Mouse (Mus musculus): Measurements from ENCODE around the gene Lamb3.
A peak's percentile ranks its signal among the peaks of the same experiment; 100 is the strongest.

The Lamb3 gene

GRCm38 (mm10) chr1:193201383-193201778, 6.1 kb upstream of the Lamb3 start, which contains the start of gene Traf3ip3:
Gene Traf3ip3, minus strand, starts transcription at chr1:193201703.
- peak; percentile 93 for DNase-seq (ENCODE audit: low spot score)

- DNase-seq (ENCODE audit: low spot score): no peak
These were observed 3.7 kb upstream of the Lamb3 start for GRCm38 (mm10) chr1:193203821-193204220.

GRCm38 (mm10) chr1:193205431-193205830, 2.1 kb upstream of the Lamb3 start:
- no peak for DNase-seq (ENCODE audit: low spot score)

GRCm38 (mm10) chr1:193208178-193208577, 679 bp downstream of the Lamb3 start:
- DNase-seq (ENCODE audit: low spot score): peak; percentile 72

DNA sequence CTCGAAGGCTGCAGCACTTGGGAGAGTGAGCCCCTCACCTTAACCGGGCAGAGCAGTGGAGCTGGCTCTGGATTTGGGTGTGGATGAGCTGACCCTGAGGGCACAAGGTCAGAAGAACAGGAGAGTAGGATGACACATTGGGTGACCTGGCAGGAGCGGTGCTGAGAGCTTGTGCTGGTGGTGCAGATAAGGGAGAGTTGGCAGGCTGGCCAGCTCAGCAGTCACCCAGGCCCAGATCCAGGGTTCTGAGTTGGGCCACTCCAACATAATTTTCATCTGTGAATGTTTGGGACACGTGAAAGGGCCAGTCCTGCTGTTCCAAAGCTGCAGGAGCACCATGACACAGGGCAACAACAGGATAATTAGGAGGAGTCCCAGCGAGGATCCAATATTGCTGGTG, 3.9 kb downstream of the Lamb3 start:
- DNase-seq (ENCODE audit: low spot score): no peak

DNA sequence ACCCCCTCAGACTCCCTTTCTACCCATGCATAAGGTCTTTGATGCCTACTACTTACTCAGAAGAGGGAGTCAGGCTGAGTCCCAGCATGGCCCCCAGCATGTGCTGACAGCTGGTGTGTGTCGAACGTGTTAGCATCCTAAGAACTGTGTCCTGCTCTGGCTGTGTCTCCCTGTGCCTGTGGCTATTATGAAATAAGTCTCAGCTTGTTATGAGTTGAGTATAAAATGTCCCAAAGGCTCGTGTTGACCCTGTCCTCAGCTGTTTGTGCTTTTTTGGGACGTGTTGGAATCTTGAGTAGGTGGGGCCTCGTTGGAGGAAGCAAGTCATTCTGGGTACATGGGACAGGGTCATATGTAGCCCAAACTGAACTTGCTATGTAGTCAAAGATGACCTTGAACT, 6.6 kb downstream of the Lamb3 start:
- no peak for DNase-seq (ENCODE audit: low spot score)

DNA sequence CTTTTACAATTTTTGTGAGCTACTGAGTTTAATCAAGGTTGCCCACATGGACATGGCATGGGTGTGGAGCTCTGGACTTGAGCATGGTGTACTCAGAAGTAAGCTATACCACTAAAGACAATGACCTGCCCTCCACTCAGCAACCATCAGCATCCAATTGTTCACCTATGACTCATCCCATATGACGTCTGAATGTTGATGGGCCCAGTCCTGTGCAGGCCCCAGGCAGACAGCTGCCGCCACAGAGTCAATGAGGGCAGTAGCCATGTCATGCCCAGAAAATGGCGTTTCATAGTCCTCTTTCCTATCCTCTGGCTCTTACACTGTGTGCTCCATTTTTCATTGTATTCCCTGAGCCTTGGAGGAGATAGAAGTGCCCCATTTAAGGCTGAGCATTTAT, 8.5 kb downstream of the Lamb3 start:
- no peak for DNase-seq (ENCODE audit: low spot score)

GRCm38 (mm10) chr1:193220408-193220807, 12.9 kb downstream of the Lamb3 start:
- no peak for DNase-seq (ENCODE audit: low spot score)

DNA sequence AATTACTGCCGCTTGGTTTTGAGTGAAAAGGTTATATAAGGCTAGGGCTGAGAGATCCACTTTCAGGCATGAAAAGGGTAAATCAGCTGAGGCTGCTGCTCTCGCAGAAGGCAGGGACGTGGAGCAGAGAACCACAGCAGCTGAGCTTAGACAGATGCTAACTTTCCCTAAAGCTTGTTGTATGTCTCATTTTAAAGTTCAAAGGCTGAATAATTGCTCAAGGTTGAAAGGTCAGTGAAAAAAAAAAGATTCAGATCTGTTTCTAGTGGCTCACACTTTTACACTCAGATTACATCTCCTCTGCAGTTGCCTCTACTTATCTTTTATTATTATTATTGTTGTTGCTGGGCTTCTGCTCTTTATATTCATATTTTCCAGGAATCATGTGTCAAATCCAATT, 18.0 kb downstream of the Lamb3 start:
- DNase-seq (ENCODE audit: low spot score): no peak

GRCm38 (mm10) chr1:193226114-193226513, 18.6 kb downstream of the Lamb3 start:
- no peak for DNase-seq (ENCODE audit: low spot score)

DNA sequence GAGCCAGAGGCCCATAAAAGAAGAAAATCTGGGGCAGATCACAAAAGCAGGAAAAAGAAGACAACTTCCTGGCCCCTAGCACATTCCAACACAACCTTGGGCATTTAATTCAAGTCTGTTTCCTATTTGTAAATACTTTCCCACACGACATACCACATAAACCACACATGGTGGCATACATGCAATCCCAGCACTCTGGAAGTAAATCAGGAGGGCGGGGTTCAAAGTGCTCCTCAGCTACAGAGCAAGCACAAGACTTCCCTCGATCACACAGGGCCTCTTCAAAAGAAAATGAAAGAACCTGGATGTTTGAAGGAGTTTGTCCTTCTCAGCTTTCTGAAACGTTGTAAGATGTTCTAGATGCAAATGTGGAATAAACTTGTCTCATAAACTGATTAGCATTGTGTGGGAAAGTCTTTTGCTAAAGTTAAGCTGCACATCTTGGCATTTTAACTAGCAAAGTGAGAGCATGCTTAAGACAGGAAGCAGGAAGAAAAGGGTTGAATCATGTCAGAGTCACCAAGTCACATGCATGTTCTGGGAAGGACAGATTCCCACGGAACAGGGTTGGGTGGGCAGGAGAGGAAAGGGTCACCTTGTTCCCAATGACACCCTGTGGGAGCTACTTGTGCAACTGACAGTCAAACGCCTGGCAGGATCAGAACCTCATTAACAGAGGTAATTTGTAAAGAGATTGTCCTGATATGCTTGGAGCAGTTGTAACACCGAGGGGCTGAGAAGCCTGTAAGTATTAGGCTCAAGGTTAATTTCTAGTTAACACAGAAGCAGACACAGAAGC, 19.4 kb downstream of the Lamb3 start:
- DNase-seq (ENCODE audit: low spot score): no peak

- DNase-seq (ENCODE audit: low spot score): no peak
These were observed 20.0 kb downstream of the Lamb3 start for GRCm38 (mm10) chr1:193227537-193227936.

DNA sequence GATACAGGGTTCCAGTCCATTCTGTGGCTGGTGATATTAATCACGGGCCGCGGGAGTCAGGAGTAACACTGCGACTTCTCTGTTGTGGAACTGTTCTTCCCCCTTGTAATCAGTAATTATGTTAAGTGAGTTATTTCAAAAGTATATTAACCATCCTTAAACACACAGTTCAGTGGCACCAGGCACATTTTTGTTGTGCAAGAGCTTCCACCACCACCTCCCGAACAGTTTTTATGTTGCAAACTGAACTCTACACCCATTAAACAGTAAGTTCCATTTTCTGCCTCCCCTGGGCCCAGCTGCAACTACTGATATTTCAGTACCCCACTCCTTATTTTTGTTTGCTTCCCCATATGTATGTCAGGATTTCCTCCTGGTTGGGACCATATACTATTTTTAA, 22.1 kb downstream of the Lamb3 start:
- no peak for DNase-seq (ENCODE audit: low spot score)

DNA sequence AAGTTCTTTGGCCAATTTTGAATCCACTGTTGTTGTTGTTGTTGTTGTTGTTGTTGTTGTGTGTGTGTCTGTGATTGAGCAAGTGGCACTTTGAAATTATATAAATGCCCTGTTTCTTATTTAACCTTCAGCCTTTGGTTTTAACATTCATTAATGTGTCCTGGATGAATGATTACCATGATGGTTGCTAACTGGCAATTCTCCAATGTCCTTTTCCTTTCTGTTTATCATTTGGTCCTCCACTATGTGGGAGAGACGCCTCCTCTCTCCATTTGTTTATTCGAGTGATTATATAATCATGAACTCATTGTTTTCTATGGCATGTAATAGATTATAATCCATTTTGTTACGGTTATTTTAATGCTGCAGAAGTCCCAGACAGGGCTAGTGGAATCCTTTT, 23.0 kb downstream of the Lamb3 start:
- DNase-seq (ENCODE audit: low spot score): no peak

DNA sequence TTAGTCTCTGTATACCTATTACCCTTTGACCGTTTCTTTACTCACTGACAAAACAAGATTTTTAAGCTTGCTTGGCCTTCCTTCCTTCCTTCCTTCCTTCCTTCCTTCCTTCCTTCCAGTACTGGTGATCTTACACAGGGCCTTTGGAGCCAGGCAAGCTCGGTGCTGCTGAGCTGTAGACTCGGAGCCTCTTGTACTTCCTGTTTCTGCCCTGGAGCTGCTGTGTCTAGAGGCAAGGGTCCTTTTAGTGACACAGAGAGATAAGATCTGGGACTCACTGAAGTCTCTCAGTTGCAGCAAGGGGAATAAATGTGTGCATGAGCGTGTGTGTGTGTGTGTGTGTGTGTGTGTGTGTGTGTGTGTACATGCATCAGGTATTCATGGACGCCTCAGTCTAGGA, 23.4 kb downstream of the Lamb3 start:
- no peak for DNase-seq (ENCODE audit: low spot score)

- no peak for DNase-seq (ENCODE audit: low spot score)
These were observed 25.2 kb downstream of the Lamb3 start for GRCm38 (mm10) chr1:193232732-193233131.

DNA sequence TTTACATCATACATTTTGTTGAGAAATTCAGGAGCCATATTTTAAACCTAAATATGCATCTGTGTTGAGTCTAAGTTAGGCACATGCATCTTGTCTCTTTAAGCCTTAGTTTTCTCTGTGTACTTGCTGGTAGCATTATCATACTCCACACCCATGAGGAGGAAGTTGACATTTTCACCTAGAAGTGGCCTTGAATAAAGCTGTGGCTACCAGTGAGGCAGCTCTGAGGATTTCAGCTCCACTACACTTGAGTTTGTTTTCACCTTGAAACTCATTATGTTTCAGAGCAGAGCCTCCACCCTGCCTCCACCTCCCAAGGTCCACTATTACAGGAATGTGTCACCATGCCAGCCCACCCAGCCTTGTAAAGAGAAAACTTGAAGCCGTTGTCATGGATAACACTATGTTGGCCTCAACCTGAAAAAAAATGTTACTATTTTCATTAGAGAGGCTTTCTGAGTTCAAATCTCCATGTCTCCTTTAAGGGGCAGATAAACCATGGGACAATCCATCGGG, 26.7 kb downstream of the Lamb3 start:
- DNase-seq (ENCODE audit: low spot score): no peak

GRCm38 (mm10) chr1:193234930-193235329, 27.4 kb downstream of the Lamb3 start:
- no peak for DNase-seq (ENCODE audit: low spot score)

- DNase-seq (ENCODE audit: low spot score): no peak
These were observed 30.9 kb downstream of the Lamb3 start for GRCm38 (mm10) chr1:193238426-193238825.

DNA sequence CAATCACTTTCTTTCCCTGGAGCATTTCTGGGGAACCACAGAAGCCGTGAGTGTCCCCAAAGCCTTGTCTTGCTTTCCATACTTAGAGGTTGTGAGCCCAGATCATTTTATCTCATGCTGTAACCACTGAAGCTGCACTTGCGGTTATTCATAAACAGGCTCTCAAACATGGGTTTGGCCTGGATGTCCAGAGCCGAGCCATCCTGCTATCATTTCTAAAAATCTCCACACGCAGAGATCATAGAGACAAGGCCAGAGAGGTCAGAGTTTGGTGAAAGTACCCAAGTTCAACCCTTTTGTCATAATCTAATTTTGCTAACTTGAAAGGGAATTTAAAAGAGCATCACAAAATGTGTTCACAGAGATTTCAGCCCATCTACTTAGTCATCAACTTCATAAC, 33.9 kb downstream of the Lamb3 start:
- DNase-seq (ENCODE audit: low spot score): no peak

- no peak for DNase-seq (ENCODE audit: low spot score)
These were observed 34.7 kb downstream of the Lamb3 start for GRCm38 (mm10) chr1:193242238-193242637.

- no peak for DNase-seq (ENCODE audit: low spot score)
These were observed 35.4 kb downstream of the Lamb3 start for GRCm38 (mm10) chr1:193242863-193243262.

- no peak for DNase-seq (ENCODE audit: low spot score)
These were observed 36.2 kb downstream of the Lamb3 start for GRCm38 (mm10) chr1:193243571-193244193.

DNA sequence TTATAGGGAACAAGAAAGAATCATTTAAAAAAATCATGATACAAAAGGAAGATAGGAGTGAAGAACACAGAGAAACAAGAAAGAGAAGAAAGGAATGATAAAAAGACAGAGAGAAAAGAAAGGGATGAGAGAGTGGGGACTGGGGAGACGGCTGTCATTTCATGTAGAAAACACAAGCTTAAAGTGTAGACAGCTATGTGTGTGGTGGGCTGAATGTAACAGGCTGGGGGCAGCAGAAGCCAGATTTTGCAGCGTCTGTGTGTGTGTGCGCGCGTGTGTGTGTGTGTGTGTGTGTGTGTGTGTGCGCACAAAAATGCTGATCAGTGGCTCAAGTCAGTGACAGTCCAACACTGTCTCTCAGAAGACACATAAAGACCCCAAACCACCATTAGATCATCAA, 36.7 kb downstream of the Lamb3 start:
- no peak for DNase-seq (ENCODE audit: low spot score)
